26 mouse cellular contexts compared by ENCODE assay signal in genomic region chr13:106501273-106501672, GRCm38 (mm10).
DNase-seq lines count a peak whose midpoint lies in the region; ATAC-seq and TF ChIP-seq lines count a peak whose summit lies in the region.
"Had no signal": no experiment of that assay in that cellular context is flagged by ENCODE, and none has a peak within 500 bp of the region (broad histone marks: within the 10 kb centered on the region; RNA-seq: fewer than 3 reads in every experiment).

No protein-coding gene starts in this region.

- no peaks in the 10 kb centered on the region for H3K9me3 ChIP-seq in midbrain, embryonic 16.5 days (replicated peaks; ENCODE audit: control insufficient read depth, low read length, poor library complexity, severe bottlenecking)
- H3K9me3 ChIP-seq in midbrain, embryonic 11.5 days (ENCODE audit: control insufficient read depth, low read length) = no peaks in the 10 kb centered on the region
- H3K9me3 ChIP-seq: embryonic facial prominence, embryonic 12.5 days; G1E; heart, embryonic 15.5 days; hindbrain, embryonic 13.5 days; kidney, embryonic 15.5 days; limb, embryonic 13.5 days; liver, embryonic 15.5 days had no signal

- 73% methylated on average over 6 of the region's 6 CpGs for WGBS in liver, adult 2 months
- 75% methylated on average over 6 of the region's 6 CpGs for WGBS in midbrain, embryonic 16.5 days
- WGBS in midbrain, embryonic 11.5 days = 87% methylated on average over 6 of the region's 6 CpGs

- peak; percentile 28; the same call in 1 of the 2 replicates for ATAC-seq in midbrain, embryonic 16.5 days
- ATAC-seq in midbrain, embryonic 11.5 days (ENCODE audit: low FRiP score) = no peak
- ATAC-seq: forebrain, postnatal 0 days; inflammation-experienced regulatory T-cells, adult 6 months; Patski had no signal

- no peak overlapping the region for H3K9ac ChIP-seq in liver, adult 2 months (ENCODE audit: low read depth, low read length)
- H3K9ac ChIP-seq in midbrain, embryonic 16.5 days (ENCODE audit: low read depth, low read length) = no peak overlapping the region
- H3K9ac ChIP-seq in midbrain, embryonic 11.5 days (ENCODE audit: low read length) = no peak overlapping the region
- H3K9ac ChIP-seq: embryonic facial prominence, embryonic 12.5 days; forebrain, postnatal 0 days; heart, embryonic 15.5 days; hindbrain, embryonic 13.5 days; kidney, embryonic 15.5 days; limb, embryonic 13.5 days; liver, embryonic 15.5 days had no signal

- H3K27me3 ChIP-seq in liver, adult 2 months (ENCODE audit: control insufficient read depth, insufficient read depth, low read length) = no peaks in the 10 kb centered on the region
- no peaks in the 10 kb centered on the region for H3K27me3 ChIP-seq in midbrain, embryonic 16.5 days (ENCODE audit: control insufficient read depth, insufficient read depth, low read depth, low read length)
- H3K27me3 ChIP-seq in midbrain, embryonic 11.5 days (ENCODE audit: control insufficient read depth, insufficient read depth, low read length) = no peaks in the 10 kb centered on the region
- H3K27me3 ChIP-seq: CH12.LX; embryonic facial prominence, embryonic 12.5 days; heart, embryonic 15.5 days; hindbrain, embryonic 13.5 days; kidney, embryonic 15.5 days; limb, embryonic 13.5 days; liver, embryonic 15.5 days; Patski had no signal

- no peak for TF ChIP-seq POLR2A in liver, adult 2 months (IDR thresholded peaks at IDR 0.05; ENCODE audit: extremely low read depth, insufficient read depth, low read length)

- H3K4me3 ChIP-seq in liver, adult 2 months (ENCODE audit: insufficient read depth, low read depth, low read length) = no peak overlapping the region
- no peak overlapping the region for H3K4me3 ChIP-seq in midbrain, embryonic 16.5 days (ENCODE audit: low read depth, low read length)
- H3K4me3 ChIP-seq in midbrain, embryonic 11.5 days (ENCODE audit: low read depth, low read length) = no peak overlapping the region
- H3K4me3 ChIP-seq: embryonic facial prominence, embryonic 12.5 days; heart, embryonic 15.5 days; hindbrain, embryonic 13.5 days; kidney, embryonic 15.5 days; limb, embryonic 13.5 days; liver, embryonic 15.5 days had no signal

- no peaks in the 10 kb centered on the region for H3K4me1 ChIP-seq in liver, adult 2 months (ENCODE audit: control insufficient read depth, insufficient read depth, low read length)
- H3K4me1 ChIP-seq in midbrain, embryonic 16.5 days (ENCODE audit: control insufficient read depth, insufficient read depth, low read length) = no peaks in the 10 kb centered on the region
- H3K4me1 ChIP-seq in midbrain, embryonic 11.5 days (ENCODE audit: control insufficient read depth, insufficient read depth, low read length) = no peaks in the 10 kb centered on the region
- H3K4me1 ChIP-seq: embryonic facial prominence, embryonic 12.5 days; heart, embryonic 15.5 days; hindbrain, embryonic 13.5 days; kidney, embryonic 15.5 days; limb, embryonic 13.5 days; liver, embryonic 15.5 days had no signal

- peak; percentile 21 for DNase-seq in liver, adult 2 months (ENCODE audit: extremely low read depth, low read depth, low spot score)
- no peak for DNase-seq in liver
- no peak for DNase-seq in midbrain, embryonic 11.5 days (ENCODE audit: low spot score, missing footprints)
- DNase-seq in mesoderm, embryonic 11.5 days (ENCODE audit: low read depth, low spot score) = peak; percentile 2
- DNase-seq in urinary bladder, postnatal 10 days (ENCODE audit: low spot score) = no peak
- DNase-seq in right cerebral cortex, adult 18-20 months = no peak
- DNase-seq: adrenal gland, adult 2 months; B cell, adult 2 months; cerebellum, adult 11-12 months; cerebellum, postnatal 10 days; forebrain, postnatal 0 days; gastrocnemius, postnatal 36 days; heart, postnatal 36 days; kidney, postnatal 4 days; midbrain, embryonic 14.5 days had no signal

- no peaks in the 10 kb centered on the region for H3K79me2 ChIP-seq in liver, adult 2 months (ENCODE audit: control insufficient read depth, insufficient read depth, low read length)

- no peaks in the 10 kb centered on the region for H3K36me3 ChIP-seq in liver, adult 2 months (ENCODE audit: control insufficient read depth, insufficient read depth, low read length)
- no peaks in the 10 kb centered on the region for H3K36me3 ChIP-seq in midbrain, embryonic 16.5 days (ENCODE audit: control insufficient read depth, insufficient read depth, low read length)
- H3K36me3 ChIP-seq in midbrain, embryonic 11.5 days (ENCODE audit: control insufficient read depth, insufficient read depth, low read length) = no peaks in the 10 kb centered on the region
- H3K36me3 ChIP-seq: embryonic facial prominence, embryonic 12.5 days; G1E; heart, embryonic 15.5 days; hindbrain, embryonic 13.5 days; kidney, embryonic 15.5 days; limb, embryonic 13.5 days; liver, embryonic 15.5 days had no signal

- no peak overlapping the region for H3K4me2 ChIP-seq in midbrain, embryonic 16.5 days (ENCODE audit: low read length)
- no peak overlapping the region for H3K4me2 ChIP-seq in midbrain, embryonic 11.5 days
- H3K4me2 ChIP-seq: embryonic facial prominence, embryonic 12.5 days; heart, embryonic 15.5 days; hindbrain, embryonic 13.5 days; kidney, embryonic 15.5 days; limb, embryonic 13.5 days; liver, embryonic 15.5 days had no signal

- TF ChIP-seq CTCF in liver, adult 2 months (IDR thresholded peaks at IDR 0.05; ENCODE audit: low read depth, low read length) = no peak

- H3K27ac ChIP-seq in liver, adult 2 months (replicated peaks; ENCODE audit: insufficient read depth, low read depth, low read length) = no peak overlapping the region
- H3K27ac ChIP-seq in midbrain, embryonic 16.5 days (ENCODE audit: low read length) = no peak overlapping the region
- no peak overlapping the region for H3K27ac ChIP-seq in midbrain, embryonic 11.5 days (ENCODE audit: low read depth, low read length)
- H3K27ac ChIP-seq: embryonic facial prominence, embryonic 12.5 days; heart, embryonic 15.5 days; hindbrain, embryonic 13.5 days; kidney, embryonic 15.5 days; limb, embryonic 13.5 days; liver, embryonic 15.5 days had no signal

Comparison
In these comparisons a context has a peak if more than half of its experiments do, and no peak if none do; other contexts are left out.
1. DNase-seq: peak in liver, adult 2 months (single experiment) and mesoderm, embryonic 11.5 days (single experiment); none in liver (single experiment), midbrain, embryonic 11.5 days (single experiment), urinary bladder, postnatal 10 days (single experiment) and right cerebral cortex, adult 18-20 months (single experiment).